Mouse (Mus musculus): ENCODE results near the gene Srr. TPM values are rescaled to one million over a fixed set of nuclear protein-coding genes. Genes with fewer than 3 reads are reported as not detected.

Srr gene
- 35.6 TPM for polyA plus RNA-seq (2014; fragmentation: Illumina TruSeq; extraction: RNeasy Lipid Tissue Mini Kit (QIAGEN cat#74804); ENCODE audit: low read depth, low replicate concordance)

DNA sequence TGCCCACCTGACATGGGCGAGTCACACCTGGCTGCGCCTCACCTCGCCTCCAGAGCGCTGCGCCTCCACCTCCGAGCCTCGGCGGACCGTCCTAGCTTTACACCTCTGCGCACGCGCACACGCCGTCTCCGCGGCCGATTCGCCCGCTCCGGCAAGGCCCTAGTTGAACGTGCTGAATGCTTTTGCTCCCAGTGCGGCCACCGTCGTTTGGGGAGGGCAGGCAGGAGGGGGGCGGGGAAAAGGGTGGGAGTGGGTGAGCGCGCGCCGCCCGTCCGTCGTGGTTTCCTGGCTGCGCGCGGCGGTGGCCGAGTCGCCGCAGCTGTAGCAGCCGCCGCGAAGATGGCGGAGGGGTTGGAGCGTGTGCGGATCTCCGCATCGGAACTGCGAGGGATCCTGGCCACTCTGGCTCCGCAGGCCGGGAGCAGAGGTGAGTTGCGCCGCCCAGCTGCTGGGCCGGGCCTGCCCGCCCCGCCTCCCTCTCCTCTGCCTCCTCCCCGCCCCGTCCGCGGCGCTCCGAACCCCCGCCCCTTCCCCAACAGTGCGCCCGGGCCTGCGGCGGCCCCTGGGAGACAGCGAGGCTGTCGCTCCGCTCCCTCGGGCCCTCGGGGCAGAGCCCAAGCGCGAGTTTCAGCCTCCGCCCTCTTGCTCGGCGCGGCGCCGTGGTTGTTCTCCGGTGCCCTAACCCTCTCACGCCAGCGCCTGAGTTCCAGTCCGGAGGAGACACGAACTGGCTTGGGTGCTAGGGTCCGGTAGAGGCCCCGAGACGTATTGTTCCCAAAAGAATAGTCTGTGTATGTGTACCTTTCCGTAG is at the start of gene Srr, which contains the start of gene Smg6:
TSS of gene Srr (minus strand) at position 372 of the 811 bp plus-strand sequence.
TSS of gene Smg6 (plus strand) at position 247 of the 811 bp plus-strand sequence.

DNA sequence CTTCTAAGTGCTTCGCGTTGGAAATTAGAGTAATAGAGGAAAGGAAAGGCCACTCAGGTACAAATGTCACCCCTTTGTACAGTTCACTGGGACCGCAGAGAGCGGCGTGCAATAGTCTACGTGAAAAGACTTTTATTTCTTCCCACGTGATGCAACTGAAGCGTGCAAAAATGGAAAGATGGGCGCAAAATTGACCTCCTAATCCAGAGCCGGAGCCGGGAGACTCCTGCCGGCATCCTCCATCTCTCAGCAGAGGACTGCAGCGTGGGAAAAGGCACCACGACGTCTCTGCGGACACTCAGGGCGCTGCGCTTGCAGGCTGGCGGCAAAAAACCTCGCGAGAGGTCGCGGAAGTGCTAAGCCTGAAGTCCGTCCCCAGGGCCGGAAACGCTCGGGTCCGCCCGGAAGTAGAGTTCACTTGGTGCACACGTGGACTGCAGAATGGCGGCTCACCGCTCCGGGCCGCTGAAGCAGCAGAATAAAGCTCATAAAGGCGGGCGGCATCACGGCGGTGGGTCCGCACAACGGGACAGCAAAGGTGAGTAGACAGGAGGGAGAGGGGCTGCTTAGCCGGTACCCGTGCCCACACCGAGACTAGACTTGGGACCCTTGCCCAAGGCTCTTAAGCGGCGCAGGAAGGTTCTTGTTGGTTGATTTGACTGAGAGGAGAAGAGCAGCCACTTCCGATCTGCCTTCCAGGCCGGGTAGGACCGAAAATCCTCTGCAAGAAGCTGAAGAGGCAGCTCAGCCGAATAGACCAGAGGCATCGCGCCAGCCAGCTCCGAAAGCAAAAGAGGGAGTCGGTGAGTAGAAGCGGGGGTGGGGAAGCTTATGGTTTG is 27.9 kb downstream of the Srr start, which contains the start of gene Tsr1:
TSS of gene Tsr1 (plus strand) at position 394 of the 839 bp plus-strand sequence.

DNA sequence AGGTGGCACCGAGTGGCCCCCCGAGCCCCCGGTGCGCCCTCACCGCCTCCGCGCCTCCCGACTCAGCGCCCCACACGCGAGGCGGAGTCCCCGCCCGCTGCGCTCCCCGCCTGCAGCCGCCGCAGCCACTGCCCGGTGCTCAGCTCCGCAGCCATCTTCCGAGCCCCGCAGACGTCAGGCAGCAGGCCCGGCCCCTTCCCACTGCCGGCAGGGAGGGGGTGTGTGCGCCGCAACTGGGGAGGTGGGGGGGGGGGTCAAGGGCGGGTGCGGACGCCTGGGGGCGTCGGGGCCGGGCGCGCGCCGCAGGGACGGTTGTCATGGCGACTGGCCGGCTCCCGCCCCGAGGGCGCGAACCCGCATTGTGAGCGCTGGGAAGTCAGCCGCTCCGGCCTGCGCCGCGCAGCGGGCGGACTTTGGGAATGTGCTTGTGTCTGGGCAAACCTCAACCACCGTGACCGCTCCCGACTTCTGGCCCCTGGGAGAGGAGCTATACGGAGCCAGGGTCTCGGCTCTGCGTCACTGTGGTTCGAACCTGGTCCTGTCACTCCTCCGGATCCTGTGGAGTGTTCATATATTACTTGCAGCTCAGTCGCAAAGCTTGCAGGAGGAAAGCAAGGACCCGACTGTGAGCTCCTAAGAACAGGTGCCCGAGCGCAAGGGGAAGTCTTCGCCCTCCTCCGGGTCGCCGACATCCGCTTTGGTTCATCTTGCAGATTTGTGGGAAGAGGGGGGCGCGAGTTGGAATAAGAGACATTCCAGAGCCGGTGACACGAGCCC is 28.7 kb downstream of the Srr start, which contains the start of gene Sgsm2:
TSS of gene Sgsm2 (minus strand) at position 160 of the 777 bp plus-strand sequence.

Other genes starting within 250 kb of the Srr start
- gene Pafah1b1, start 201.3 kb downstream of the Srr start, polyA plus RNA-seq (2014; fragmentation: Illumina TruSeq; extraction: RNeasy Lipid Tissue Mini Kit (QIAGEN cat#74804); ENCODE audit: low read depth, low replicate concordance), result 63.9 TPM
- gene Mettl16, start 155.1 kb downstream of the Srr start, polyA plus RNA-seq (2014; fragmentation: Illumina TruSeq; extraction: RNeasy Lipid Tissue Mini Kit (QIAGEN cat#74804); ENCODE audit: low read depth, low replicate concordance), result 15.0 TPM
- gene Mnt, start 95.0 kb downstream of the Srr start, polyA plus RNA-seq (2014; fragmentation: Illumina TruSeq; extraction: RNeasy Lipid Tissue Mini Kit (QIAGEN cat#74804); ENCODE audit: low read depth, low replicate concordance), result 19.1 TPM
- 24.0 TPM for gene Sgsm2, start 28.9 kb downstream of the Srr start, polyA plus RNA-seq (2014; fragmentation: Illumina TruSeq; extraction: RNeasy Lipid Tissue Mini Kit (QIAGEN cat#74804); ENCODE audit: low read depth, low replicate concordance)
- gene Tsr1, start 27.9 kb downstream of the Srr start, polyA plus RNA-seq (2014; fragmentation: Illumina TruSeq; extraction: RNeasy Lipid Tissue Mini Kit (QIAGEN cat#74804); ENCODE audit: low read depth, low replicate concordance), result 20.3 TPM
- gene Smg6, start 125 bp downstream of the Srr start, polyA plus RNA-seq (2014; fragmentation: Illumina TruSeq; extraction: RNeasy Lipid Tissue Mini Kit (QIAGEN cat#74804); ENCODE audit: low read depth, low replicate concordance), result 24.4 TPM
- 10.4 TPM for gene Hic1, start 243.6 kb upstream of the Srr start, polyA plus RNA-seq (2014; fragmentation: Illumina TruSeq; extraction: RNeasy Lipid Tissue Mini Kit (QIAGEN cat#74804); ENCODE audit: low read depth, low replicate concordance)

Measured in adipose tissue, adult 10 weeks (tissue).